Mouse (Mus musculus) layer of hippocampus, adult 18-20 months (tissue): ENCODE data around the gene Cfap65. TPM values are rescaled to one million over a fixed set of nuclear protein-coding genes. Genes with fewer than 3 reads are reported as not detected.

Experiments used
- DNase-seq, 2 experiments: peaks; one replicate each; pipeline ENCODE4 v3.0.0; 2022; ENCODE audit warnings: low spot score in 2 of 2
- total RNA-seq, 2 experiments: library from RNA; stranded (reverse); gene quantifications; 2 replicates each; pipeline ENCODE4 v1.2.3; 2021

The Cfap65 gene
- total RNA-seq, 2 experiments from 2014 or later, result 1.8 to 3.1 TPM

- no peak for DNase-seq
These were observed 4.4 kb upstream of the Cfap65 start for GRCm38 (mm10) chr1:74939762-74940161.

- DNase-seq, result no peak
These were observed 927 bp upstream of the Cfap65 start for GRCm38 (mm10) chr1:74936221-74936830.

DNA sequence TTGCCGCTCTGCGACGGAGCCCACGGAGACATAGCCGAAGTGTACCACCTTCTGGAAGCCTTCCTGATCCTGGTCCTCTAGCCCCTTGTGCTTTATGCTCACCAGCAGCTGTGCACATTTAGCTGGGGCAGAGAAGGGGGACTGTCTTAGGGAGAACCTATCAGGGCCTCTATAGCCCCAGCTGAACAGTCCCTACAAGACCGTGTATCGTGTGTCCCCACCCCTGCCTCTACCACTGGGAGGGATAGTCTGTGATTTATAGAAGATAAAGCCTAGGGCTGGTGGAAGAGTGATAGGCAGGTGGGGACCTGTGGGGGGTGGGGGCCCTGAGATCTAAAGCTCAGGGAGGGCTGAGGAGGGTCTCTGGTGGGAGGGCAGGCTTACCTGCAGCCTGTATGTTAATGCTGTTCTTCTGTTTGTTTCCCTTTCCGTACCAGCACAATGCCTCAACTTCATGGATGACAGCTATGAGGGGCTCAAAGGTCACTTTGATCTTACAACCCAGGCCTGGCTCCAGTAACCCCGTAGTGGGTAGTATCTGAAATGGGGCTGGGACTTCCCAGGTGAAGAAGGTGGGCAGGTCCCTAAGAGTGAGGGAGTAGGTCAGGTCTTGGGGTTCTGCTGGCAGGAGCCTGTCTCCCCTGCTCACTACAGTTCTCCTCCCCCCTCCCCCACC lies 7.6 kb downstream of the Cfap65 start:
- DNase-seq, result no peak

GRCm38 (mm10) chr1:74926721-74927120 lies 8.7 kb downstream of the Cfap65 start:
- DNase-seq, result peak in 1 of 2 experiments; percentile 38

DNA sequence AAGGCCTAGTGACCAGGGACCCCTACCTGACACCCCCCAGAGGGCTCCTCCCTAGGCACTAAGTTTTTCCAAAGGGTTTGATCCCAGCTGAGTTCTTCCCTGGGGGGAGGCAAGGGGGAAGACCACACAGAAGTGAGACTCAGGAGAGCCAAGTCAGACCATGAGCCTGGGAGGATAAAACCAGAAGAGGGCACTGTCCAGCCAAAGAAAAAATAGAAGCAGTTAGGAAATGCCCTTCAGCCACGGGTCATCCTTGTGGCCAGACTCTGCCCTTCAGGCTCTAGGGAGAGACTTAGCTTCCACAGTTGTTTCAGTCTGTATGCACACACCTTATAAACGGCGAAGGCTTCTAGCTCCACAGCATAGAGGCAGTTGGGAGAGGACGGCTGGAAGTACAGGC lies 10.9 kb downstream of the Cfap65 start:
- DNase-seq, result no peak

DNA sequence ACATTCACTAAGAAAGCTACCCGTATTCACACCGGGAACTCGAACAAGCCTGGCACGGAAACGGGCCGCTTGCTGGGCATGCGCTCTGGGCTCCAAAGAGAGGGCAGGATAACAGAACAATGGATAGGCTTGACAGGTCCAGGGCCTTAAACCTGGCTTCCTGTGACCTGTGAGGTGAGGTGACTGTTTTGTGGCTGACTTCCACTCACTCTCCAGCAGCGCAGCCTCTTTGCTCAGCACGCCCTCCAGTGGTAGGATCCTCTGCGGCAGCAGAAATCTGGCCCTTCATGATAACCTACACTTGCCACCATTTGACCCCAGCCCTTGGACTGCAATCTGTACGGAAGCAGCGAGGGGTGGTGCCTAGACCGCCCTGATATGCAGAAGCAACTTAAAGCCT lies 19.7 kb downstream of the Cfap65 start:
- no peak for DNase-seq

DNA sequence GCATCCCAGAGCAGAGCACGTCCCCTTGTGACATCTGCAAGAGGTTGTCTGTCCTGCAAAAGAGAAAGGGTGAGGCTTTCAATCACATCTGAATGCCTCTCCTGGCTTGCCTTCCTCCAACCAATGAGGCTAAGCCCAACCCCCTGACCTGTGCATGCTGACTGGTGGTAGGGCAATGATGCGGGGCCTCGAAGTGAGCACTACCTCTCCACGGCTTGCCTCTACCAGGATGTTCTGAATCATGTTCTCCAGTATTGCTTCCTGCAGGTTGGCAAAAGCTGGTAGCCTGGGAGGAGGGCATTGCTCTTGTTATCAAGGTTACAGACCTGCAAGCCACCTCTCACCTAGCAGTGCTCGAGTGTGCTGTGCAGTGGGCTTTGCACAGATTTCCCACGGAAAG lies 33.2 kb downstream of the Cfap65 start:
- DNase-seq, result no peak

GRCm38 (mm10) chr1:74901686-74902085 lies 33.7 kb downstream of the Cfap65 start:
- peak in 1 of 2 experiments; percentile 76 for DNase-seq

- DNase-seq, result no peak
These were observed 34.8 kb downstream of the Cfap65 start for GRCm38 (mm10) chr1:74900341-74901285.

DNA sequence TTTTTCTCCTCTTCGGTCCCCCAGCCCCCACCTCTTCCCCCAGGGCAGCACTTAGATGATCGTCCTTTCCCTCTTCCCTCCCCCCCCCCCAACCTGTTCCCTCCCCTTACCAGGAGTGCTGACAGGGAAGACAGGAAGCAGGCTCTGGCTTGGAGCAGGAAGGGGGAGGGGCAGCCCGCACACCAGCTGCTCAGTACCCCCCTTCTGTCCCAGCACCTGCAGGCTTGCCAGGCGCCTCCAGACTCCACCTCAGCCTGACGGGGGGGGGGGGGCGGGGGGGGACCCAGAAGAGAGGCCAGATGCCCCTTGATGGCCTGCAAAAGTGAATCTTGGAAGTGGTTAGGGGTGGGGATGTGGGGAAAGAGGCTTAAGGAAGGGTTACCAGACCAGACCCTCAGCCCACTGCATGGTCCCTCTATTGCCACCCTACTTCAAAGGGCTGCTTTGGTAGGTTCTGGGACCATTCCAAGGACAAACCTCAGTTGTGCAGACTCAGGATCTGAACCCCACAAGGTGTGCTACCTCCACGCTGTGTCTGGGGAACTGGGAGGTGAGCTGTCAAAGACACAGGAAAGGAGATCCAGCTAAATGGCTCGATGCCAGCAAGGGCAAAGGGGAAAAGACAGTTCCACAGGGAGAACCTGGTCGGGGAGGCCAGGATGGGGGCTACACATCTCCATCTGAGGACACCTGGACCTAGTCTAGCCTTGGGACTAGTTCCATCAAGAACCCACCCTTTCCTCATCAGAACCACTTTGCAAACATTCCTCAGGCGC lies 36.6 kb downstream of the Cfap65 start:
- DNase-seq, result no peak

DNA sequence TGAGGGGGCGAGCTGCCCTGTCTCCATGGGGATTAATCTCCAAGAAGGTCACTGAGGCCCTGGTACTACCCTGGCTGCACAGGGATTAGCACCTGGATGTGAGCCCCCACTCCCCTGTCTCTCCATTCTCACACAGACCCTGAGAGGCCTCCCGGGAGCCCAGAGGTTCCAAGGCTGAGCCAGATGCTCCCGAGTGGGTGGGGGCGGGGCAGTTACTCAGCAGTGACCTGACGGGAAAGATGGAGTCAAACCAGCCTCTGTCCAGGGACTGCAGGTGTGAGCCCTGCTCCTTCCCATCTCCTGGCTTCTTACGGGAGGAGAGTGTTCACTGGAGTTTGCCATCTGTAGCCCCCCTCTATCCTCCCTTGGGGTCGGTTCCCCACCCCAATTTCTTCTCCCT lies 37.4 kb downstream of the Cfap65 start:
- DNase-seq, result no peak

DNA sequence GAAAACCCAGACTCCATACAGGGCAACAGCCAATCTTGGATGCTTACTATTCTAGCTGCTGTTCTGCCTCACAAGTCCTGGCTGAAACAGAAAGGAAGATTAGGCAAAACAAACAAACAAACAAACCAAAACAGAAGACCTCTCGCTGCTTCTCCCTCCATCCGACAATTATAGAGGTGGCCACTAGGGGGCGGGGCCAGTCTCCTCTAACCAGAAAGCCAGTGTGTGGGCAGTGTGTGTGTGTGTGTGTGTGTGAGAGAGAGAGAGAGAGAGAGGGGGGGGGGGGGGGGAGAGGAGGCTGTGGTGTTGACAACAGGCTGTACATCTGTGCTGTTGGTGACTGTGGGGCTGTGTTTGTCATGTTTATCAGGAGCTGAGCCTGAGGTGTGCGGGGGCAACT lies 40.4 kb downstream of the Cfap65 start:
- DNase-seq, result peak; percentile 47 to 72

DNA sequence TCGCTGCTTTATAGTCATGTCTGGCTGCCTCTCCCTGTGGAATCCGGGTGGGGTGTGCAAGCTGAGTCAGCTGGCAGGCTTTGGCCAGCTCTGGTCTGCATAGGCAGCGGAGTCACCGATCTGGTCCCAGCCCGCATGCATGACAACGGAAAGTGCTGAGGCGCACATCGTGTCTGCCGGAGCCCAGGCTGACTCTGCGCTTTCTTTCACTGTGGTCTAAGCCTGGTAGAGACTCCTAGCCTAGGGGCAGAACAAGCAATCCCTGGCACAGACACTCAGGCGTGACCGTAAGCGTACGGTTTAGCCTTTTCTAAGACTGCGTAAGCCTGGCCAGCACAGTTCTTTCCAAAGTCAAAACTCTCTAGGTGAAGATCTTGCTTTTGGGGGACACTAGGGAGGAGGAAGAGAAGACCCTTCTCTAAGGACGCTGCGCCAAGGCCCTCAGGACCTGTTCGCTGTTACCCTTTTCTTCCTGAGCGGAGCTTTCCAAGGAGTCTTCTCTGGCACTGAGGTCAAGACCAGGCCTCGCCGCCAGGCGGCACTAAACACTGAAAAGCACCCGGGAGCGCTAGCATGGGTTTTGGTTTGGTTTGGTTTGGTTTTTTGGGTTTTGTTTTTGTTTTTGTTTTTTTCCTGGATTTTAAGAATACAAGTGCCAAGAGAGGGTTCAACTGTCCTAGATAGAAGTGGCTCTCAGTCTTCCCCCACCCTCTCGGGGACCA lies 42.1 kb downstream of the Cfap65 start, which contains the start of gene Cryba2:
Cryba2 (minus strand) TSS at position 10 of the 722 bp plus-strand sequence.
- peak in 1 of 2 experiments; percentile 56 for DNase-seq

- DNase-seq, result no peak
These were observed 42.9 kb downstream of the Cfap65 start for GRCm38 (mm10) chr1:74892351-74893133.

GRCm38 (mm10) chr1:74891513-74891912 lies 43.9 kb downstream of the Cfap65 start:
- DNase-seq, result no peak

GRCm38 (mm10) chr1:74885369-74886042 lies 49.9 kb downstream of the Cfap65 start, which contains the start of gene Fev:
Gene Fev, minus strand, starts transcription at chr1:74885419.
- no peak for DNase-seq

DNA sequence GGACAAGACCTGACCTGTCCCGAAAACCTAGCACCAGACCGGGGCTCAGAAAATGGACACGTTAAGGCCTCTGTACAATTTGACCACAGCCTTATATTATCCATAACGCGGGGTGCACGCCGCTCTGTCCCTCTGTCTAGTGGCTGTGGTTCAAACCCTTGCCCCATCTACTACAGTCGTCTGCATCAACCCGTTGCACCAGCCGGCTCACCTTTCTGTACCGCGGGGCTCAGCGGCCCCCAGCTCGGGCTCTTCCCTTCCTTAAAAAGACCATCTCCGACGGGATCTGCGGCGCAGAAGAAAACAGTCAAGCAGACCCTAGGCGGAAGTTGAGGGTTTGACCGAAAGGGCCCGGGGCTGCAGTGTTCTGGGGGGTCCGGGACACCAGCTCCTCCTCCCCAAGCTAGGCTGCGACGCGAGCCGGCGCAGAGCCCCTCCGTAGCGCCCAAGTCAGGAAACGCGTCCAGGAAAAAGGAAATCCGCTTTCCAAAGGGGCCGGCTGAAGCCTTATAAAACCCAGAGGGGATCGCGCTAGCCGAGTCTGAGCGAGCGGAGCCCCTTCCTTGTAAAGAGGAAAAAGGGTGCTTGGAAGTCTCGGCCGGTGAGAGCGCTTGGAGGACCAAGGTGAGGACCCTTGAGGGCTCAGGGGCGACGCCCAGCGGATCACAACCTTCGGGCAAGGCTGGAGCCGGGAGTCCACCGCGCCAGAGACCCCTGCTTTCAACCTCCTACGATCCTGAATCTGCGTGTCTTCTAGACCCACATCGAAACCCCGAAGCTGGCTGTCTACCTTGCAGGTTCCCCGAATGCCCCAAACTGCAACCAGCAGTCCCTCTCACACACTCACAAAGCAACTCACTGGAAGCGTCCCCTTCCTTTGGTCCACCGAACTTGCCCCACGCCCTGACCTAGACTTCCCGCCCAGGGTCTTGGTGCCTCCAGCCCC lies 50.9 kb downstream of the Cfap65 start:
- no peak for DNase-seq

DNA sequence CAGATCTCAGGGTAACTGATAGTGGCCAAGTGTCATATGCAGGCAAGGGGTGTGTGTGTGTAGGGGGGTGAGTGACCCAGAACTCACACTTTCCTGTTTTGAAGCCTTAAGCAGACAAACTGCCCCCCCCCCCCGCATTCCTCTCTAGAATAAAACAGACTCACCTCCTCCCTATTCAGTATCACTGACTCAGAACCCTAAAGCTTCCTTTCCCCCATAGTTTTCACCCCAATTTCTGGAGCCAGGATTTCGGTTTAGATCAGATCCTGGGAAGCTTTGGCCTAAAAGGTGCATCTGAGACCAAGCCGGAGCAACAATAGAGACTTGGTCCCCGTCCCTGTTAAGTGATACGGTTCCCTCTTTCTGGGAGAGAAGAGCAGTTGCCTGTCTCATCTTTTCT lies 52.0 kb downstream of the Cfap65 start:
- no peak for DNase-seq
